Mouse (Mus musculus) bone marrow macrophage, adult 2 months (primary cell): ENCODE measurements around the gene Sema3f. TPM values are rescaled to one million over a fixed set of nuclear protein-coding genes. Genes with fewer than 3 reads are reported as not detected.

ENCODE experiments used
- H3K27ac ChIP-seq: 2 replicates; pipeline ENCODE4 v1.5.1; 2012; ENCODE audit warnings: low read depth, low read length; ENCODE audit not compliant: insufficient read depth
- H3K4me1 ChIP-seq: 2 replicates; pipeline ENCODE4 v1.6.1; 2012; ENCODE audit warnings: low read length; ENCODE audit not compliant: control insufficient read depth, insufficient read depth
- H3K4me3 ChIP-seq: 2 replicates; pipeline ENCODE4 v1.5.1; 2012; ENCODE audit warnings: mild to moderate bottlenecking, low read length, moderate library complexity; ENCODE audit not compliant: insufficient read depth
- CTCF ChIP-seq: IDR thresholded peaks from 2 replicates; pipeline ENCODE4 v1.5.1; 2012; ENCODE audit warnings: low read depth, mild to moderate bottlenecking, low read length, moderate library complexity
- POLR2A ChIP-seq: IDR thresholded peaks from 2 replicates; pipeline ENCODE4 v1.6.1; 2012; ENCODE audit warnings: mild to moderate bottlenecking, low read depth, low read length, borderline replicate concordance
- polyA plus RNA-seq: library from polyadenylated mRNA; stranded (reverse); fragments of >200 nt; gene quantifications from 2 replicates; pipeline ENCODE4 v1.2.4, GENCODE M21; 2012; ENCODE audit not compliant: missing spikeins, insufficient read depth, insufficient read length

The Sema3f gene
- polyA plus RNA-seq, 1 experiment, result not detected

- Histone ChIP-seq H3K4me3 (no peak overlapping the region), H3K27ac (no peak overlapping the region), H3K4me1 (peaks cover 22% of the 10 kb centered on the region)
- TF ChIP-seq POLR2A, result no peak
- TF ChIP-seq CTCF, result no peak
Measured at GRCm38 (mm10) chr9:107716951-107717350, 6.7 kb upstream of the Sema3f start.

GRCm38 (mm10) chr9:107715632-107716031 is 5.4 kb upstream of the Sema3f start:
- H3K4me1 ChIP-seq, result peaks cover 18% of the 10 kb centered on the region
- TF ChIP-seq POLR2A (no peak), CTCF (no peak)
- H3K27ac ChIP-seq, result no peak overlapping the region
- H3K4me3 ChIP-seq, result no peak overlapping the region

GRCm38 (mm10) chr9:107714221-107714952 is 4.1 kb upstream of the Sema3f start:
- H3K27ac ChIP-seq, result no peak overlapping the region
- TF ChIP-seq CTCF, result no peak
- TF ChIP-seq POLR2A, result no peak
- H3K4me3 ChIP-seq, result no peak overlapping the region
- peaks cover 15% of the 10 kb centered on the region for H3K4me1 ChIP-seq

GRCm38 (mm10) chr9:107709096-107709696 is 1.1 kb downstream of the Sema3f start:
- peak overlapping the region; percentile 58 for H3K4me3 ChIP-seq
- TF ChIP-seq CTCF, result no peak
- H3K4me1 ChIP-seq, result peaks cover 14% of the 10 kb centered on the region
- H3K27ac ChIP-seq, result no peak overlapping the region

- TF ChIP-seq POLR2A (no peak), CTCF (no peak)
- Histone ChIP-seq H3K4me1 (peaks cover 8% of the 10 kb centered on the region), H3K27ac (no peak overlapping the region), H3K4me3 (no peak overlapping the region)
Measured at GRCm38 (mm10) chr9:107708439-107709095, 1.7 kb downstream of the Sema3f start.

- Histone ChIP-seq H3K4me3 (no peak overlapping the region), H3K4me1 (peaks cover under 1% of the 10 kb centered on the region; the same call in 1 of the 2 replicates), H3K27ac (no peak overlapping the region)
- TF ChIP-seq CTCF, result no peak
- TF ChIP-seq POLR2A, result no peak
Measured at GRCm38 (mm10) chr9:107707701-107708438, 2.4 kb downstream of the Sema3f start.

- Histone ChIP-seq H3K4me1 (no peaks in the 10 kb centered on the region), H3K27ac (no peak overlapping the region), H3K4me3 (no peak overlapping the region)
- TF ChIP-seq CTCF (no peak), POLR2A (no peak)
Measured at GRCm38 (mm10) chr9:107706781-107707211, 3.5 kb downstream of the Sema3f start.

- no peak overlapping the region for H3K27ac ChIP-seq
Measured at GRCm38 (mm10) chr9:107703337-107704122, 6.7 kb downstream of the Sema3f start.

GRCm38 (mm10) chr9:107702606-107703185 is 7.6 kb downstream of the Sema3f start:
- Histone ChIP-seq H3K4me1 (no peaks in the 10 kb centered on the region), H3K27ac (no peak overlapping the region), H3K4me3 (no peak overlapping the region)
- TF ChIP-seq CTCF, result no peak
- no peak for TF ChIP-seq POLR2A

More at GRCm38 (mm10) chr9:107703337-107704122, 6.7 kb downstream of the Sema3f start:
- Histone ChIP-seq H3K4me3 (no peak overlapping the region), H3K4me1 (no peaks in the 10 kb centered on the region)
- TF ChIP-seq CTCF (no peak), POLR2A (no peak)
